Mouse (Mus musculus) E14TG2a.4 (cell line): ENCODE results near the gene Snu13.
A peak's percentile ranks its signal among the peaks of the same experiment; 100 is the strongest.

ENCODE experiments used
- H3K27me3 ChIP-seq: 2 replicates; pipeline ENCODE4 v1.6.1; 2014; ENCODE audit warnings: low read length, control low read depth; ENCODE audit not compliant: insufficient read depth
- H3K36me3 ChIP-seq: 2 replicates; pipeline ENCODE4 v1.6.1; 2014; ENCODE audit warnings: low read length, control low read depth; ENCODE audit not compliant: insufficient read depth
- H3K4me1 ChIP-seq: replicated peaks from 2 replicates; pipeline ENCODE4 v1.6.1; 2014; ENCODE audit warnings: low read depth, low read length, control low read depth
- H3K4me3 ChIP-seq: replicated peaks from 2 replicates; pipeline ENCODE4 v1.5.1; 2014; ENCODE audit warnings: mild to moderate bottlenecking, low read length
- H3K9me3 ChIP-seq: 2 replicates; pipeline ENCODE4 v1.6.1; 2014; ENCODE audit warnings: low read length, control low read depth
- CTCF ChIP-seq: conservative IDR thresholded peaks from 2 replicates; pipeline ENCODE4 v1.5.1; 2014; ENCODE audit warnings: low read length
- NANOG ChIP-seq: IDR thresholded peaks from 2 replicates; pipeline ENCODE4 v1.6.1; 2014; ENCODE audit warnings: borderline replicate concordance, low read length, mixed read lengths
- POU5F1 ChIP-seq: IDR thresholded peaks from 2 replicates; pipeline ENCODE4 v1.6.1; 2014; ENCODE audit warnings: low read length, borderline replicate concordance

Snu13 gene

DNA sequence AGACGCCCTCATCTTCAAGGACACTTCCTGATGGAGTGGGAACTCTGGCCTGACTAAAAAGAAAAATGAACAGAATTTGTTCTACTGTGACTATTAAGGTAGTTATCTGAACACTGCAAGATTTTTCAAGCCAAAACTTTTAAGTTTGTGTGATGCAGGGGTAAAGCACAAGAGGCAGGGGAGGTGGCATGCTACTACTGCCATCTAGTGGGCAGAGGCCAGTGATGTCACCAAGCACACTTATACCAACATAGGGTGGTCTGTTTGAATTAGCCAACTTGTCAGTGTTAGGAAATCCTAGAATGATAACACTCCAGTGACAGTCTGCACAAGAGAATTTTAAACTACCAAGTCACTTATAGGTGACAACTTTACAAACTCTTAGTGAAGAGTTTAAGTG lies 6.7 kb downstream of the Snu13 start:
- Histone ChIP-seq H3K9me3 (no peaks in the 10 kb centered on the region), H3K27me3 (no peaks in the 10 kb centered on the region), H3K36me3 (peaks cover 87% of the 10 kb centered on the region), H3K4me1 (peaks cover 65% of the 10 kb centered on the region), H3K4me3 (no peak overlapping the region)
- no peak for TF ChIP-seq POU5F1
- peak; percentile 81 for TF ChIP-seq CTCF

DNA sequence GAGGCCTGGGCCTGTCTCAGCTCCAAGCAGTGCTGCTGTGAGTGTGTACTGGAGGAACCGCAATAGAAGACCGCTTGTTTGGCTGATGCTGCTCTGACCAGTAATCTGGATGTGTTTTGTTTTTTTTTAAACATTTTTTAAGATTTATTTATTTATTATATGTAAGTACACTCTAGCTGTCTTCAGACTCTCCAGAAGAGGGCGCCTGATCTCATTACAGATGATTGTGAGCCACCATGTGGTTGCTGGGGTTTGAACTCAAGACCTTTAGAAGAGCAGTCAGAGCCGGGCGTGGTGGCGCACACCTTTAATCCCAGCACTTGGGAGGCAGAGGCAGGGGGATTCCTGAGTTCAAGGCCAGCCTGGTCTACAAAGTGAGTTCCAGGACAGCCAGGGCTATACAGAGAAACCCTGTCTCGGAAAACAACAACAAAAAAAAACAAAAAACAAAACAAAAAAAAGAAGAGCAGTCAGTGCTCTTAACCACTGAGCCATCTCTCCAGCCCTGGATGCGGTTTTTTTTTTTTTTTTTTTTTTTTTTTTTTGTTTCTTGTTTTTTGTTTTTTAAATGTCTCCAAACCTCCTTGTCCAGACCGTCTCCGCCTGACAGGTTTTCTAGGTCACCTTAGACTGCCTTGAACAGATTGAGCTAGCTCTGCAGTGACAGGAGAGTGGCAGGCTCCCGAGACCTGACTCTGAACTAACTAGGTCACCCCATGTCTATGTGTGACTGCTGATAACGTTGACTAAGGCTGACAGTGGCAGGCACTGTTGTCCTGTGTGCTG lies 11.3 kb downstream of the Snu13 start:
- H3K27me3 ChIP-seq, result no peaks in the 10 kb centered on the region
- H3K4me1 ChIP-seq, result peaks cover 33% of the 10 kb centered on the region
- no peak overlapping the region for H3K4me3 ChIP-seq
- TF ChIP-seq CTCF (peak; percentile 27; the same call in 1 of the 2 replicates), POU5F1 (no peak), NANOG (no peak)
- peaks cover 96% of the 10 kb centered on the region for H3K36me3 ChIP-seq
- no peaks in the 10 kb centered on the region for H3K9me3 ChIP-seq

DNA sequence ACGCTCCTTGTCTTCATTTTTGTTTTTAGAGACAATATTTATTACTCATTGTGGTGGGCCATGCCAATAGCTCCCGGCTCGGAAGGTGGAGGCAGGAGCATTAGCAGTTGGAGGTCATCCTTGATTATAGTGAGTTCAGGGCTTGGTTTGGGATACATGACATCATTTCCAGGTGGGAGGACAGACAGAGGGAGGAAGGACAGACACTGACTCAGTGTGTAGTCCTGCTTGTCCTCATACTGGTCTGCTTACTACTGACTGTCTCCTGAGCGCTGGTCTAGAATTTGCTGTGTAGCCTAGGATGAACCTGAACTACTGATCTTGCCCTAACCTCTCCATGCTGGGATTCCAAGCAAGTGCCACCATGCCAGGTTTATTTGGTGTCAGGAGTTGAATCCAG lies 13.6 kb downstream of the Snu13 start, which contains the start of gene Desi1:
Gene Desi1 (minus strand): TSS at position 101 of the 400 bp plus-strand sequence.
- H3K27me3 ChIP-seq, result no peaks in the 10 kb centered on the region
- H3K4me1 ChIP-seq, result peaks cover 17% of the 10 kb centered on the region
- H3K4me3 ChIP-seq, result no peak within 1 kb of the TSS
- peaks cover 96% of the 10 kb centered on the region for H3K36me3 ChIP-seq
- peaks cover 4% of the 10 kb centered on the region for H3K9me3 ChIP-seq
- no peak for TF ChIP-seq POU5F1
- TF ChIP-seq CTCF, result no peak
- no peak for TF ChIP-seq NANOG

DNA sequence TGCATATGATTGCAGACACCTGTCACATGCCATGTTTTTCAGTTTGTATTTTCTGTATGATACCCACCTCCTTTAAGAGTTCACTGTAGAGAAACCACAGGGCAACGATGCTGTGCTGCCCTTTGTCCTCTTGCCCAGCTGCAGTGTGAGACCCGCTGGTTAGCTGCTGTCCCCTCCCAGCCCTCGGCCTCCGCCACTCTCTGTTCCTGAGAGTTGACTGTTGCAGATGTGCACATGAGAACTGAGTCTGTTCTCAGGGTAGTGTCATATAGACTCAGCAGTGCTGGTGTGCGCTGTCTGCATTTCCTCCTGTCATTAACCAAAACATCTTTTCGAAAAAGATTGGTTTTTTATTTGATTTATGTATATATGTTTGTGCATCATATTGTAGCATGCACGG lies 15.0 kb downstream of the Snu13 start:
- Histone ChIP-seq H3K9me3 (peaks cover 8% of the 10 kb centered on the region), H3K27me3 (no peaks in the 10 kb centered on the region), H3K36me3 (peaks cover 96% of the 10 kb centered on the region), H3K4me3 (no peak overlapping the region), H3K4me1 (peaks cover 14% of the 10 kb centered on the region)
- TF ChIP-seq CTCF (no peak), POU5F1 (no peak), NANOG (no peak)

DNA sequence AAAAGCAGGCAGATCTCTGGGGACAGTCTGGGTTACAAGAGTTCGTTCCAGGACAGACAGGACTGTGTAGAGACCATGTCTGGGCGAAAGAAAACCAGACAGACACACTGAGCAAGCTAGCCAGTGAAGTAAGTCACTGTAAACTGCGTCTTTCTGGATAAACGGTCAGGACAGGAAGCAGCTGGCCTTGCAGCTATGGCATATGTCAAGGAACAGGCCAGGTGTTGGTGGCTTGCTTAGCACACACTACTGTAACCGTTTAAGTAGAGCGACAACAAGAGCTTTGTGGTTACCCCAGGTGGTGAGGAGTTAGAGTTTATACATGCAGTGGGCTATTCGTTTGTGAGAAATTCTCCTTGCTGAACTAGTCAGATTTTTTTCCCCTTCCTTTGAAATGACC lies 19.7 kb downstream of the Snu13 start:
- no peaks in the 10 kb centered on the region for H3K4me1 ChIP-seq
- peaks cover 8% of the 10 kb centered on the region for H3K9me3 ChIP-seq
- TF ChIP-seq CTCF (no peak), NANOG (no peak)
- H3K36me3 ChIP-seq, result peaks cover 100% of the 10 kb centered on the region
- H3K4me3 ChIP-seq, result no peak overlapping the region
- H3K27me3 ChIP-seq, result no peaks in the 10 kb centered on the region

DNA sequence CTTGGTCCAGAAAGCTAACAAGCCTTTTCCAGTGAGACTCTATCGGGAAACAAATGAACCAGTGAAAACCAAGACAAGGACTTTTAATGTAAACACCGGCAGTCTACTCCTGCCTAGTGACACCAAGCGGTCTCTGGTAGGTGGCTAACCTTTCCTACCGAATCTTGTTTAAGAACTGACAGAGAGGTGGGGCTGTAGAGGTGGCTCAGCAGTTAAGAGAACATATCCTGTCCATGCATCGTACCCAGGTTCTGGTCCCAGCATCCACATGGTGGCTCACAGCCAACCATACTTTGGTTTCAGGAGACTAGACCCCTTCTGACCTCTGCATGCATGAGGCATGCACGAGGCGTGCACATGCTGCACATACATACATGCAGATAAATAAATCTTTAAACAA lies 20.1 kb downstream of the Snu13 start:
- TF ChIP-seq POU5F1, result no peak
- no peak for TF ChIP-seq CTCF
- TF ChIP-seq NANOG, result no peak
- Histone ChIP-seq H3K9me3 (peaks cover 8% of the 10 kb centered on the region), H3K4me3 (no peak overlapping the region), H3K36me3 (peaks cover 100% of the 10 kb centered on the region), H3K4me1 (no peaks in the 10 kb centered on the region), H3K27me3 (no peaks in the 10 kb centered on the region)

DNA sequence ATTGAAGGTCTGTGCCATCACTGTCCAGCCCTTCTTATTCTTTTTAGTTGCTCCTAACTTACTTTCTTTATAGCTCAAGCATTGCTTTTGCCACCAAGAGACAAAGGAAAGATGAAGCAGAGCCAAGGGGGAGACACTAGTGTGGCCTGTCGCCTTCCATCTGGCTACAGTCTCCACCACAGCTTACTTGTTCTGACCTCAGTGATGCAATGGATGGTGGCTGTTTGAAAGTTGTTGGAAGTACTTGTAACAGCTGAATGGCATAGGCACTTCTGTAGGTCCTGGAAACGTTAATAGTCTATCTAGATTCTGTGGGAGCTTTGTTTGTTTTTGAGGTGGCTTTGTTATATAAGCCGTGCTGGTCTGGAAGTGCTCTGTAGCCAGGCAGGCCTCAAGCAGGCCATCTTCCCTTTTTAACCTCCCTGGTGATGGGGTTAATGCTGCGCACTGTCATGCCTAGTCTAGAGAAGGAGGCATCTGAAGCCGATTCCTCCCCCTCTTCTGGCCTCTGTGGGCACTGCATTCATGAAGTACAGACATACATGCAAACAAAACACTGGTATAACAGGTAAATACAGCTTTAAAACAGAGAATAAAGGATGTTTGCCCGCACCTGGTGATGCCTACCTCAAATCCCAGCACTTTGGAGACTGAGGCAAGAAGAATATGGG lies 23.3 kb downstream of the Snu13 start:
- Histone ChIP-seq H3K4me1 (no peaks in the 10 kb centered on the region), H3K27me3 (no peaks in the 10 kb centered on the region), H3K4me3 (no peak overlapping the region), H3K36me3 (peaks cover 99% of the 10 kb centered on the region), H3K9me3 (peaks cover 6% of the 10 kb centered on the region)
- TF ChIP-seq NANOG (no peak), POU5F1 (no peak), CTCF (no peak)

DNA sequence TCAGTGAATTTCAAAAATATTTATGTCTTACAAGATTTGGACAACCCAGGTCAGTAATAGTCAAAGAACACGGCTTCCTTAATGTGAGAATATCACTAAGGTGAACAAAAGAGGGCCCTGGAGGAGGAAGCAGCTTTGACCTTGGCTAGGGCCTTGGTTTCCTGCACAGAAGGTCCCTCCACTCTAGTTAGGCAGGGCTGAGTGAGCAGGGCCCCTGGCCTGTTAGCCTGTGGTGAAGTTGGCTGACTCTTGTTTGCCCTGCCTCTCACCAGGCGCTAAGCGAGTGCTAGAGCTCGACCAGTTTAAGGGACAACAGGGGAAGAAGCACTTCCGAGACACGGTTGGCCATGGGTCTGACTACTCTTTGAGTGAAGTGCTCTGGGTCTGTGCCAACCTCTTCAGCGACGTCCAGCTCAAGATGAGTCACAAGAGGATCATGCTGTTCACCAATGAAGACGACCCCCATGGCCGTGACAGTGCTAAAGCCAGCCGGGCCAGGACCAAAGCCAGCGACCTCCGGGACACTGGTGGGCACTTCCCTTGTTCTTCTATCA lies 24.8 kb downstream of the Snu13 start:
- Histone ChIP-seq H3K4me3 (no peak overlapping the region), H3K4me1 (peaks cover 2% of the 10 kb centered on the region), H3K36me3 (peaks cover 91% of the 10 kb centered on the region), H3K9me3 (no peaks in the 10 kb centered on the region), H3K27me3 (no peaks in the 10 kb centered on the region)
- no peak for TF ChIP-seq POU5F1
- TF ChIP-seq CTCF, result no peak
- no peak for TF ChIP-seq NANOG
